Mouse (Mus musculus): ENCODE measurements around the gene Psap. TPM values are rescaled to one million over a fixed set of nuclear protein-coding genes. Genes with fewer than 3 reads are reported as not detected.
A peak's percentile ranks its signal among the peaks of the same experiment; 100 is the strongest.

Gene Psap
- polyA plus RNA-seq, 1 experiment from 2014 or later = 63.6 TPM

DNA sequence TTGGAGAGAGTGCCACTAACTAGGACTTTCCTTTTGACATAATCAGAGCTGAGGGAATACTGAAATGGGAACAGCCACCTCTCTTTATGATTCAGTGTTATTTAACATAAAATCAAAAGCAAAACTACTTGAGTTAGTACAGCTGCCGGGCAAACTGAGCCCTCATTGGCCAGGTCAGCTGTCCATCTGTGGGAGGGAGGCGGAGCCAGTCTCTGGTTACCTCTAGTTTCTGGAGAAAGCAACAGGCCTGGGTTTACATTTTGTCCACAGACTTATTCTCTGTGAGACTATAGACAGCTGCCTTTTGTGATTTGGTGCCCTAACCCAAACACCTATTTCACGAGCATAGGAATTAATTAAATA lies 73.4 kb downstream of the Psap start:
- peaks cover 10% of the 10 kb centered on the region; the same call in 1 of the 2 replicates for H3K27me3 ChIP-seq (ENCODE audit: control insufficient read depth, insufficient read depth, low read length)
- H3K36me3 ChIP-seq (ENCODE audit: control insufficient read depth, insufficient read depth, low read length) = no peaks in the 10 kb centered on the region
- WGBS = 55% methylated on average over 3 of the region's 3 CpGs
- peaks cover 14% of the 10 kb centered on the region; the same call in 1 of the 2 replicates for H3K4me1 ChIP-seq (replicated peaks; ENCODE audit: control insufficient read depth, insufficient read depth, low read length)
- no peaks in the 10 kb centered on the region for H3K9me3 ChIP-seq (ENCODE audit: control insufficient read depth, low read length)
- no peak overlapping the region for H3K27ac ChIP-seq (ENCODE audit: low read depth, low read length)
- DNase-seq (ENCODE audit: low spot score) (peak; percentile 86), ATAC-seq (replicated peaks; ENCODE audit: low FRiP score) (0 out of 2 replicates have a peak, but pooled peaks have one; percentile 20)
- no peak overlapping the region for H3K9ac ChIP-seq (ENCODE audit: low read length)
- H3K4me3 ChIP-seq (ENCODE audit: low read depth, low read length) = no peak overlapping the region
- H3K4me2 ChIP-seq (ENCODE audit: low read depth, low read length, severe bottlenecking) = no peak overlapping the region

DNA sequence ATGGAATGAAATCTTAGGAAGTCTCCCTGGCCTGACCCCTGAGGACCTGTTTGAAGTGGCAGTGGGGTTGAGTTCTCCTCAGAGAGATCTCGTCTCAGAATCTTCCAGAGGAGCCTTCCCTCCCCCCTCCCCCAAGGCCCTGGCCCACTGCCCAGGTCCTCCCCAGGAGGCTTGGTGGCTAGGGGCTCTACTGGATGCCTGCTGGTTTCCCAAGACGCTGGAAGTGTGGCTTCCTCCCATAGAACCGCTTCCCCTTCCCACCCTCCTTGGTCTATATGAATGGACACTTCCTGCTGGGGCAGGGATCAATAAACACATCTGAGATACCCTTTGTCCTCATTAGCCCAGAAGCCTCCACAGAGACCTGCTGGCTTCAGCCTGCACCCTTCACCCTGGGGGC lies 73.8 kb downstream of the Psap start:
- H3K27me3 ChIP-seq (ENCODE audit: control insufficient read depth, insufficient read depth, low read length) = peaks cover 10% of the 10 kb centered on the region; the same call in 1 of the 2 replicates
- DNase-seq (ENCODE audit: low spot score) (no peak), ATAC-seq (replicated peaks; ENCODE audit: low FRiP score) (no peak)
- H3K4me2 ChIP-seq (ENCODE audit: low read depth, low read length, severe bottlenecking) = no peak overlapping the region
- H3K9me3 ChIP-seq (ENCODE audit: control insufficient read depth, low read length) = no peaks in the 10 kb centered on the region
- H3K36me3 ChIP-seq (ENCODE audit: control insufficient read depth, insufficient read depth, low read length) = no peaks in the 10 kb centered on the region
- peaks cover 14% of the 10 kb centered on the region; the same call in 1 of the 2 replicates for H3K4me1 ChIP-seq (replicated peaks; ENCODE audit: control insufficient read depth, insufficient read depth, low read length)
- 25% methylated on average over 3 of the region's 3 CpGs for WGBS
- H3K4me3 ChIP-seq (ENCODE audit: low read depth, low read length) = no peak overlapping the region
- no peak overlapping the region for H3K27ac ChIP-seq (ENCODE audit: low read depth, low read length)
- no peak overlapping the region for H3K9ac ChIP-seq (ENCODE audit: low read length)

DNA sequence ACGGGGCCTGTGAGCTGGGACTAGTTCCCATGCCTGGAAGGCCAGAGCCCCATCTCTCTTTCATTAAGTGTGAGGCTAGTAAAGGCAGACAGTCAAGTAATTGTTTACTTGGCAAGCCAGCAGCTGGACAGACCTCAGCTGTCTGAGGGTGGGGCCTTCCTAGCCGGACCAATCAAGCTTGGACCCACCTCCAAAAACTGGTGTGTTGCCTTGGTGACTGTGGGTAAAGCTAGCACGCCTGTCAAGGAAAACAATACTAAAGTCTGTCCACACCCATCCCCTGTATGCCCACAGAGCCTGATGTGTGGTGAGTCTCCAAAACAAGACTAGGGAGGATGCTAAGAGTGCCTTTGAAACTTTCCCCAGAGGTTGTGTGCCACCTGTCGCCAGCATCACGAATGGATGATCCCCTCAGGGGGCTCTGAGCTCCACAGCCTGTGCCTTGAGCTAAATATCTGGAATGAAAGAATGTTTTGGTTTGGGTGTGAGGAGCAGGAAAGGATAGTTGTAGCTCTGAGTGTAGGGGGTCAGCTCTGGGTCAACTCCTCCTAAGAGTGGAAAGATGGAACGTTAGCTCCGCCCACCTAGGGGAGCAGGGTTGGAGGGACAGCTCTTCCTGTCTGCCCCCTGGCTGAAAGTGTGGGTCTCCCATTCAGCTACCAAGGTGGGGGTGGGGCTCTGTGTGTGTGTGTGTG lies 74.5 kb downstream of the Psap start:
- 36% methylated on average over 7 of the region's 7 CpGs for WGBS
- no peak overlapping the region for H3K9ac ChIP-seq (ENCODE audit: low read length)
- H3K4me2 ChIP-seq (ENCODE audit: low read depth, low read length, severe bottlenecking) = no peak overlapping the region
- no peaks in the 10 kb centered on the region for H3K9me3 ChIP-seq (ENCODE audit: control insufficient read depth, low read length)
- no peak overlapping the region for H3K27ac ChIP-seq (ENCODE audit: low read depth, low read length)
- peaks cover 10% of the 10 kb centered on the region; the same call in 1 of the 2 replicates for H3K27me3 ChIP-seq (ENCODE audit: control insufficient read depth, insufficient read depth, low read length)
- H3K36me3 ChIP-seq (ENCODE audit: control insufficient read depth, insufficient read depth, low read length) = no peaks in the 10 kb centered on the region
- H3K4me3 ChIP-seq (ENCODE audit: low read depth, low read length) = no peak overlapping the region
- ATAC-seq (replicated peaks; ENCODE audit: low FRiP score) (0 out of 2 replicates have a peak, but pooled peaks have one; percentile 21), DNase-seq (ENCODE audit: low spot score) (no peak)
- peaks cover 13% of the 10 kb centered on the region; the same call in 1 of the 2 replicates for H3K4me1 ChIP-seq (replicated peaks; ENCODE audit: control insufficient read depth, insufficient read depth, low read length)

Other genes with a start within 250 kb of the Psap start
- 5.5 and 5.7 TPM in 2 replicates for gene Spock2, start 171.4 kb upstream of the Psap start, polyA plus RNA-seq (2014; fragmentation: Nextera tagmentation; extraction: Ambion mirVana)
- gene Chst3, start 58.4 kb upstream of the Psap start, polyA plus RNA-seq (2014; fragmentation: Nextera tagmentation; extraction: Ambion mirVana) = 2.8 and 3.2 TPM in 2 replicates
- gene Vsir, start 69.2 kb downstream of the Psap start, polyA plus RNA-seq (2014; fragmentation: Nextera tagmentation; extraction: Ambion mirVana) = 0.96 and 1.2 TPM in 2 replicates
- gene Gm17455, start 122.1 kb downstream of the Psap start, polyA plus RNA-seq (2014; fragmentation: Nextera tagmentation; extraction: Ambion mirVana) = 1.7 and 4.2 TPM in 2 replicates